Mouse (Mus musculus) liver, postnatal 0 days (tissue): Measurements from ENCODE around the gene Lyz2. TPM values are rescaled to one million over a fixed set of nuclear protein-coding genes. Genes with fewer than 3 reads are reported as not detected.

Experiments
- ATAC-seq: fragments of 200-750 bp; cut with Nextera tagmentation; 2 replicates; pipeline ENCODE4 v1.8.0; 2017; ENCODE audit warnings: mild to moderate bottlenecking, moderate library complexity
- DNase-seq: peaks from one replicate; pipeline ENCODE4 v3.0.0-alpha.2; 2016
- H3K27ac ChIP-seq: fragments of 300-500 bp; sonication (generic); 2 replicates; pipeline ENCODE4 v1.5.1; 2014; ENCODE audit warnings: antibody characterized with exemption, moderate library complexity, mild to moderate bottlenecking, low read depth
- H3K27me3 ChIP-seq: fragments of 300-500 bp; sonication (generic); 2 replicates; pipeline ENCODE4 v1.6.1; 2014; ENCODE audit warnings: low read length, control low read depth, mixed read lengths; ENCODE audit not compliant: insufficient read depth
- H3K36me3 ChIP-seq: fragments of 300-500 bp; sonication (generic); replicated peaks from 2 replicates; pipeline ENCODE4 v1.6.1; 2014; ENCODE audit warnings: mild to moderate bottlenecking, control low read depth, low read length, moderate library complexity, mixed read lengths; ENCODE audit not compliant: insufficient read depth
- H3K4me1 ChIP-seq: fragments of 300-500 bp; sonication (generic); 2 replicates; pipeline ENCODE4 v1.6.1; 2014; ENCODE audit warnings: antibody characterized with exemption, mild to moderate bottlenecking, control low read depth; ENCODE audit not compliant: insufficient read depth
- H3K4me2 ChIP-seq: fragments of 300-500 bp; sonication (generic); 2 replicates; pipeline ENCODE4 v1.6.1; 2014; ENCODE audit warnings: low read depth, mild to moderate bottlenecking, low read length, moderate library complexity, mixed read lengths
- H3K4me3 ChIP-seq: fragments of 300-500 bp; sonication (generic); 2 replicates; pipeline ENCODE4 v1.5.1; 2014; ENCODE audit warnings: low read depth, low read length
- H3K9ac ChIP-seq: fragments of 300-500 bp; sonication (generic); replicated peaks from 2 replicates; pipeline ENCODE4 v1.6.1; 2014; ENCODE audit warnings: mild to moderate bottlenecking, moderate library complexity
- H3K9me3 ChIP-seq: fragments of 300-500 bp; sonication (generic); 2 replicates; pipeline ENCODE4 v1.6.1; 2016; ENCODE audit warnings: mild to moderate bottlenecking, control low read depth, low read length, mixed read lengths
- CTCF ChIP-seq: sonication (generic); IDR thresholded peaks from 2 replicates; pipeline ENCODE4 v1.5.1; 2016; ENCODE audit warnings: antibody characterized with exemption, low read depth
- EP300 ChIP-seq: IDR thresholded peaks from 2 replicates; pipeline ENCODE4 v1.6.1; 2016; ENCODE audit warnings: antibody characterized with exemption, low read depth, mild to moderate bottlenecking
- WGBS: fragments of 180-500 bp; shearing (Covaris S2); extraction: QIAGEN DNeasy Blood & Tissue Kit; methylation state at CpG from one replicate; pipeline ENCODE4 v1.1.7; 2014; ENCODE audit not compliant: insufficient replicate concordance; 5-methylcytosine and 5-hydroxymethylcytosine counted together
- polyA plus RNA-seq: library from polyadenylated mRNA; unstranded; fragments of >200 nt; fragmentation: Nextera tagmentation; extraction: Ambion mirVana; gene quantifications from 2 replicates; pipeline ENCODE4 v1.2.1, GENCODE M21; 2015

Gene Lyz2
- polyA plus RNA-seq, 1 experiment from 2014 or later = 556 TPM

DNA sequence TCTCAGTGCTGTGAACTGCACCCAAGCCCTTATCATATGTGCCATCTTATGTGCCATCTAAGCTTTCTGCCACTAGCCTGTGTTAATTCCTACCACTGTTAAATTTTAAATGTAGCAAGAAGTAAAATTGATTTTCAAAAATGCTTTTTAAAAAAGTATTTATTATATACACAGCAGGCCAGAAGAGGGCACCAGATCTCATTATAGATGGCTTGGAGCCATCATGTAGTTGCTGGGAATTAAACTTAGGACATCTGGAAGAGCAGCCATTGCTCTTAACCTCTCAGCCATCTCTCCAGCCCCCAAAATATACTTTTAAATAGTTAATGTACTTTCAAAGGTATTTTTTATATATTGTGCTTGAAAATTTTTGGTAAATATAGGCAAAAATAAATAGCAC is 10.1 kb downstream of the Lyz2 start:
- no peak overlapping the region for H3K4me2 ChIP-seq
- H3K9me3 ChIP-seq = no peaks in the 10 kb centered on the region
- H3K4me1 ChIP-seq = no peaks in the 10 kb centered on the region
- no peaks in the 10 kb centered on the region for H3K36me3 ChIP-seq
- ATAC-seq = no peak
- DNase-seq = no peak
- H3K4me3 ChIP-seq = no peak overlapping the region
- no peak overlapping the region for H3K27ac ChIP-seq
- H3K9ac ChIP-seq = no peak overlapping the region
- TF ChIP-seq EP300 = no peak
- peak; percentile 51 for TF ChIP-seq CTCF
- H3K27me3 ChIP-seq = no peaks in the 10 kb centered on the region

DNA sequence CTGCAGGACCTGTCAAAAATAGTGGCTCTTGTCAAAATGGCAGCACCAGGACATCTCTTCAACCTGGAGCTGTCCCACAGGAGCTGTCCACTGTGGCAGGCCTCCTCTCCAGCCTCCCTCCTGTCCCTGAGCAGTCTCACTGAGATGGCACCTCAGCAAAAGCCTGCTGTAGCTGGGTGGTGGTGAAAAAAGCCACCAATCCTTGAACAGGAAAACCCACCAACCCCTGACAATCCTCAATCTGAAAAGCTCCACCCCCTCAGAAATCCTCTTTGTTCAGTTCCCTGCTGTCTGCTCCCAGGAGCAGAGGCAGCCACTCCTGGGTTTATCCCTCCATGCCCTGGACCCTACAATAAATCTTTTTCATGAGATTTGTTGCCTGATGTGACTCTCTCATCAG is 22.3 kb downstream of the Lyz2 start:
- ATAC-seq (no peak), DNase-seq (no peak)
- no peak overlapping the region for H3K9ac ChIP-seq
- no peaks in the 10 kb centered on the region for H3K4me1 ChIP-seq
- no peak for TF ChIP-seq CTCF
- TF ChIP-seq EP300 = no peak
- H3K27ac ChIP-seq = no peak overlapping the region
- H3K36me3 ChIP-seq = no peaks in the 10 kb centered on the region
- H3K9me3 ChIP-seq = no peaks in the 10 kb centered on the region
- no peak overlapping the region for H3K4me3 ChIP-seq
- H3K27me3 ChIP-seq = no peaks in the 10 kb centered on the region
- no peak overlapping the region for H3K4me2 ChIP-seq

DNA sequence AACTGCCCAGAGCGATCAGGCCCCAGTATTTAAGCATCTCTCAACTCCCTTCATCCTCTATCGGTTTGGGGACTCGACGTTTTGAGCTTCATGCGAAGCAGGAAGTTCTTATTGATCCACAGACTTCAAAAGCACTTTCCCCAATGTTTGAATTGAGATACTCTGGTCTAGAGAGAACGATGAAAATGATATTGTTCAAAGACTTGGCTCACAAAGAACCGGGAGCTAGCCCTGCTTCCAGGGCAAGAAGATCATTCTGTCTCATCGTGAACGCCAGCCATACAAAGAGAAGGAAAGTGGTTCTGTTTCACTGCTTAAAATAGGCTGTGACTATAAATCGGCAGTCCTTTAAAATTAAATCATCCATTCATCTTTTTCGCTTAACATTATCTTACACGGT is 43.5 kb downstream of the Lyz2 start, which contains the start of gene 9530003J23Rik:
Gene 9530003J23Rik, minus strand, starts transcription at position 101 of the 400 bp plus-strand sequence.
- ATAC-seq = no peak
- Histone ChIP-seq H3K9me3 (no peaks in the 10 kb centered on the region), H3K4me2 (no peak within 1 kb of the TSS), H3K27ac (no peak within 1 kb of the TSS), H3K9ac (no peak within 1 kb of the TSS), H3K27me3 (no peaks in the 10 kb centered on the region), H3K4me1 (no peaks in the 10 kb centered on the region), H3K36me3 (no peaks in the 10 kb centered on the region), H3K4me3 (no peak within 1 kb of the TSS)
- no peak for DNase-seq
- TF ChIP-seq CTCF (no peak), EP300 (no peak)
- 69% methylated on average over 12 of the region's 12 CpGs for WGBS

DNA sequence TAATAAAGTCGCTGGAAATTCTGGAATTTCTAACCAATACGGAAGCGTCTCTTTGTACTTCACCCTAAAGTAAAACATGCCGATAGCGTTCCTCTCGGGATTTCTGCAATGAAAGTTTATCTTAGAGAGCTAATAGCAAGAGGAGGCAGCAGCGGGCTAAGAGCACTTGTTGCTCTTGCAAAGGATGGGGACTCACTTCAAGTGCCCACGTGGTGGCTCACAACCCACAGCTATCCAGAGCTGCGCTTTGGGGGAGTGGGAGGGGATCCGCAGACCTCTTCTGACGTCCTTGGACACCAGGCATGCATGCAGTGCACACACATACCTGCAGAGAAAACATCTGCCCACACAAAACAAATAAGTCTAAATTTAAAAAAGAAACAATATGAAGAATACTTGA is 46.3 kb downstream of the Lyz2 start:
- no peak overlapping the region for H3K27ac ChIP-seq
- DNase-seq = no peak
- no peak overlapping the region for H3K4me2 ChIP-seq
- H3K4me3 ChIP-seq = no peak overlapping the region
- ATAC-seq = no peak
- no peaks in the 10 kb centered on the region for H3K9me3 ChIP-seq
- WGBS = 57% methylated on average over 11 of the region's 11 CpGs
- H3K36me3 ChIP-seq = no peaks in the 10 kb centered on the region
- H3K27me3 ChIP-seq = no peaks in the 10 kb centered on the region
- no peak for TF ChIP-seq CTCF
- no peak for TF ChIP-seq EP300
- H3K4me1 ChIP-seq = no peaks in the 10 kb centered on the region
- no peak overlapping the region for H3K9ac ChIP-seq

DNA sequence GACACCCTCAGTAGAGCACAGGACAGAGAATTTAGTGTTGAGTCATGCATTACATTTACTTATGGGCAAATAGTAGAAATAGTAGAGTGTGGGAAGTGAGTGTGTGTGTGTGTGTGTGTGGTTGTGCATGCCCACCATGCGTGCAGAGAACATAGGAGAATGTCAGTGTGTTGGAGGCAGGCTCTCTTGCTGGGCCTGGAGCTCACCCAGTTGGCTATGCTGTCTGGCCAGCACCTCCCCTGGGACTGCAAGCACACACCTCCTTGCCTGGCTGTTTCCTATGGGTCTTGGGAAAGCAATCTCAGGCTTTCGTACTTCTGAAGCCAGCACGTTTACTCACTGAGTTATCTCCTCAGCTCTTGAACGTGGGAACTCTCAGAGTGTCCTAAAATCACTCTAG is 47.3 kb downstream of the Lyz2 start:
- no peaks in the 10 kb centered on the region for H3K36me3 ChIP-seq
- no peak overlapping the region for H3K4me3 ChIP-seq
- H3K27ac ChIP-seq = no peak overlapping the region
- no peak overlapping the region for H3K4me2 ChIP-seq
- no peak overlapping the region for H3K9ac ChIP-seq
- no peak for ATAC-seq
- WGBS = 54% methylated on average over 4 of the region's 4 CpGs
- TF ChIP-seq CTCF (no peak), EP300 (no peak)
- H3K4me1 ChIP-seq = no peaks in the 10 kb centered on the region
- DNase-seq = no peak
- no peaks in the 10 kb centered on the region for H3K9me3 ChIP-seq
- H3K27me3 ChIP-seq = no peaks in the 10 kb centered on the region

DNA sequence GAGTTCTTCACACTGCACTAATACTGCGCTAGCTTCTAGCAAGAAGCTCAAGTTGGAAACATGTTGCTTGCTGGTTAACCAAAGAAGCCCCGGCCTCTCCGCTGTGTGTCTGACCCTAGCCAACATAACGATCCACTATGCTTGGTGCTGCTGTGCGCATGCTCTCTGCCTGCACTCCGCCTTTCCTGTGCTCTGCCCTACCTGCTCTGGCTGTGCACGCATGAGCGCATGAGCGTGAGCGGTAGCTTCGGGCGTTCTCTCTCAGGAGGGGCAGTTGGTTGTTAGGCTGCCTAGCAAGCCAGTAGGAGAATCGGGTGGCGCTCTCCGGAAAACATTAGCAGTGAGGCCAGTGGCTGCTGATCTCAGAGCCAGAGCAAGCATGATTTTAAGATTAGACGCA is 52.3 kb downstream of the Lyz2 start:
- Histone ChIP-seq H3K27me3 (no peaks in the 10 kb centered on the region), H3K36me3 (no peaks in the 10 kb centered on the region), H3K4me2 (no peak overlapping the region), H3K9me3 (no peaks in the 10 kb centered on the region), H3K9ac (no peak overlapping the region), H3K27ac (no peak overlapping the region), H3K4me1 (peaks cover 5% of the 10 kb centered on the region), H3K4me3 (no peak overlapping the region)
- WGBS = 67% methylated on average over 16 of the region's 16 CpGs
- ATAC-seq = peak; percentile 58; the same call in 1 of the 2 replicates
- TF ChIP-seq EP300 (no peak), CTCF (no peak)
- DNase-seq = no peak

Other genes starting within 250 kb of the Lyz2 start
- not detected in 2 replicates for gene Lrrc10, start 237.0 kb downstream of the Lyz2 start, polyA plus RNA-seq
- gene Cct2, start 218.5 kb downstream of the Lyz2 start, polyA plus RNA-seq = 101 and 105 TPM in 2 replicates
- gene Frs2, start 133.8 kb downstream of the Lyz2 start, polyA plus RNA-seq = 7.7 and 8.0 TPM in 2 replicates
- gene Yeats4, start 57.8 kb downstream of the Lyz2 start, polyA plus RNA-seq = 31.2 and 32.2 TPM in 2 replicates
- not detected in 2 replicates for gene 9530003J23Rik, start 43.6 kb downstream of the Lyz2 start, polyA plus RNA-seq
- 0.42 and 0.85 TPM in 2 replicates for gene Lyz1, start 10.5 kb upstream of the Lyz2 start, polyA plus RNA-seq
- gene Cpsf6, start 97.7 kb upstream of the Lyz2 start, polyA plus RNA-seq = 34.4 and 38.6 TPM in 2 replicates